Mouse (Mus musculus) C2C12 (cell line): ENCODE data around the gene Rgmb. TPM values are rescaled to one million over a fixed set of nuclear protein-coding genes. Genes with fewer than 3 reads are reported as not detected.

Source experiments
- H3K27me3 ChIP-seq: one replicate; pipeline ENCODE4 v1.6.1; 2011; ENCODE audit not compliant: control insufficient read depth, insufficient read depth, insufficient read length
- H3K36me3 ChIP-seq: one replicate; pipeline ENCODE4 v1.6.1; 2011; ENCODE audit not compliant: control insufficient read depth, insufficient read depth
- H3K4me3 ChIP-seq: one replicate; pipeline ENCODE4 v1.5.1; 2011; ENCODE audit warnings: mild to moderate bottlenecking, control low read depth; ENCODE audit not compliant: poor library complexity, insufficient read depth, severe bottlenecking
- H3K79me2 ChIP-seq: one replicate; pipeline ENCODE4 v1.6.1; 2011; ENCODE audit not compliant: control insufficient read depth, insufficient read depth
- H3K79me3 ChIP-seq: one replicate; pipeline ENCODE4 v1.6.1; 2011; ENCODE audit warnings: low read depth, control low read depth
- H3ac ChIP-seq: one replicate; pipeline ENCODE3; 2011; ENCODE audit warnings: low read depth; ENCODE audit not compliant: control insufficient read depth, insufficient read length
- CEBPB ChIP-seq: IDR thresholded peaks from one replicate; pipeline ENCODE4 v1.6.1; 2011; ENCODE audit warnings: low read depth, mild to moderate bottlenecking, control low read depth, moderate library complexity
- CTCF ChIP-seq: IDR thresholded peaks from one replicate; pipeline ENCODE4 v1.5.1; 2011; ENCODE audit not compliant: control insufficient read depth, insufficient read depth, insufficient read length
- FOSL1 ChIP-seq: IDR thresholded peaks from one replicate; pipeline ENCODE4 v1.8.0; 2011; ENCODE audit warnings: mild to moderate bottlenecking, low read length; ENCODE audit not compliant: poor library complexity, insufficient read depth, severe bottlenecking
- MAX ChIP-seq: IDR thresholded peaks from one replicate; pipeline ENCODE4 v1.6.1; 2011; ENCODE audit warnings: mild to moderate bottlenecking, control low read depth
- MYOD1 ChIP-seq: IDR thresholded peaks from one replicate; pipeline ENCODE4 v1.6.1; 2011; ENCODE audit warnings: low read depth; ENCODE audit not compliant: control insufficient read depth, insufficient read length
- MYOG ChIP-seq: IDR thresholded peaks from one replicate; pipeline ENCODE4 v1.6.1; 2011; ENCODE audit not compliant: control insufficient read depth, insufficient read length; ENCODE audit errors: extremely low read depth
- USF1 ChIP-seq: IDR thresholded peaks from one replicate; pipeline ENCODE4 v1.6.1; 2011; ENCODE audit warnings: low read depth, mild to moderate bottlenecking, control low read depth, moderate library complexity
- polyA plus RNA-seq: library from polyadenylated mRNA; unstranded; fragments of >200 nt; fragmentation: generic; extraction: Trizol; gene quantifications from one replicate; pipeline ENCODE4 v1.2.1, GENCODE M21; 2012; ENCODE audit warnings: missing spikeins

Rgmb gene
- polyA plus RNA-seq, 1 experiment = 5.6 TPM

DNA sequence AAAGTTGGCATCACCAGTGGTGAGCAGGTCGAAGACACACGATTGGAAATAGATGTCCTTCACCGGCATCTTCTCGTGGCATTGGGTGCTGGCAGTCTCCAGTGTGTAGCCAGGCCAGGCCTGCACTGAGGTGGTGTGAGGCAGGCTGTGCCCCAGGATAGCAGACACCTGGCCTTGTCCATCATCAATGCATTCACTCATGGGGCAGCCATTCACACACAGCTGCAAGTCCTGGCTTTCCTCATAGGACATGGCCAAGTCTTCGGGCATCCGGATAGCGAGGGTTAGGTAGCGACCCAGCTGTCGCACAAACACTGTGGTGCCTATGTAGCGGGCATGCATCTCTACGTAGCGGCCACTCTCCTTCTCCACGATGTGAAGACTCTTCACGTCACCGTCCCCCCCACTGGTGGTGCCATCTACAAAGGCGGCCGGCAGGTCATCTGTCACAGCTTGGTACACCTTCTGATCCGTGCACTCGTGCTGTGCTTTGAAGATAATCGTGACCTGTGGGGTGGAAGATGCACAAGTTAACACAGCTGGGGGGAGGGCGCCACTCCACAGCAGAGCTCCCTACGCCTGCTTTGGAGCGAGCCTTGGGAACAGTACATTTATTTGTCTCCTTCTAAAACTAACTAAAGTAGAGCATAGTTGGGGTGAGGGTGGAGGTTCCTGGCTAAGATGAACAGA, 23.4 kb downstream of the Rgmb start:
- Histone ChIP-seq H3K79me3 (peaks cover 51% of the 10 kb centered on the region), H3K4me3 (no peak overlapping the region), H3K36me3 (peaks cover 40% of the 10 kb centered on the region), H3ac (no peak overlapping the region), H3K79me2 (peaks cover 55% of the 10 kb centered on the region), H3K27me3 (no peaks in the 10 kb centered on the region)
- TF ChIP-seq MYOG (no peak), FOSL1 (no peak), MAX (no peak), MYOD1 (peak; percentile 66), CTCF (no peak), CEBPB (no peak), USF1 (no peak)

DNA sequence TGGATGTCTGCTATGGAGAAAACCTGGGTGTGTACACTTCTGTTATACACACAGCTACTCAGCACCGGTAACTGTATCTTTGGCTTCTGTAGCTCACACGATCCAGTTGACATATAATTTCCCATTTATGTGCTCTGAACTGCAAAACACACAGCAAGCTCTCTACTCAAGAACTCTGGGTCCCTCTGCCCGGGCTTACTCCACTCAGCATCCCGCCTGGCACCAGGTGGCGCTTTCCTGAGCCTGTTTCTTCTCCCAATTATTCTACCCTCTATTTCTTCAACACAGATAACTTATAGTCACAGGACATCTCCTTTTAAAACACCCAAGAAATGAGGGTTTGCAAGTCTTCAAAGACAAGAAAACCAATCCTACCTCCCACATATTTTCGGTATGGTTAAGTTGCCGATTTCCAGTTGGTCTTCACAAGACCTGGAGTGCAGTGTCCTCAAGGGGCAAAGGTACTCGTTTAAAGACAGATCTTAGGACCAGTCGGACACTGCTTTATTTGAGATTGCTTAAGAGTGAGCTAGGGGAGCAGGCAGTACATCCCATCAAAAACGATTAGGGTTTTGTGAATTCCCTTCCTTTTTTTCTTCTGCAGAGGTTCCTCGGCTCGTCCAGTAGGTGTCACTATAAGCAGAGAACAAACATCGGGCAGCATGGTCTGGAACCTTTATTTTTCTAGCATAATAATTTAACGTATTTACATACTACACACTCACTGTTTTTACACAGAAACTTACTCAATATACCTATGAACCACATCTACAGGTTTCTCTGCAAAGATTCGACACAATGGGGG, 26.6 kb downstream of the Rgmb start:
- peaks cover 19% of the 10 kb centered on the region for H3K79me3 ChIP-seq
- TF ChIP-seq CEBPB (no peak), USF1 (no peak), CTCF (no peak), FOSL1 (no peak), MYOG (no peak), MYOD1 (no peak), MAX (no peak)
- no peaks in the 10 kb centered on the region for H3K27me3 ChIP-seq
- H3K4me3 ChIP-seq = no peak overlapping the region
- H3K79me2 ChIP-seq = peaks cover 23% of the 10 kb centered on the region
- H3ac ChIP-seq = no peak overlapping the region
- peaks cover 28% of the 10 kb centered on the region for H3K36me3 ChIP-seq

DNA sequence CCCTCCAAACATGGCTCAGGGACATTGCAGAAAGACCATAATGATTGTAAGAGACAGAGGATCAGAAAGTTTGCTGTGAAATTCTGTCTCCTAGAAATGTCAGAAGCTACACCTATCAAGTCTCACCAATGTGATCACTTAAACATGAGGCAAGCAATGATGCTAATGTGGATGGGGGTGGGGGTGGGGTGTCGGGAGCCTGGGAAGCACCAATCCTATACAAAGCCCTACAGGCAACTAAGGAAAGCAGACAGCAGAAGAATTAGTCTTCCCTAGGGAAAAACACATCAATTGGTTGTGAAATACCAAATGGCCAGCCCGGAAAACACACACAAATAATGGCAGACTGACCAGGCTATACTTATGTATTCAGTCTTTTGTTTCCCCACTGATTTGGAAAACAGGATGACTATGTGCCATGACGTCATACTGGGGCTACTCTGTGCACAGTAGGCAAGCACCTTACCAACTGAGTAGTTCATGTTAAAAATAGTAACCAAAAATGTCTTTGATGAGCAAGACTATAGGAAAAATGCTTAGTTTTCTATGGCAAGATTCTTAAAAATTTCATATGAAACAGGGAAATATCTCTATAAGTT, 31.5 kb downstream of the Rgmb start:
- no peak for TF ChIP-seq USF1
- TF ChIP-seq MAX = no peak
- no peak for TF ChIP-seq FOSL1
- TF ChIP-seq MYOG = no peak
- TF ChIP-seq MYOD1 = no peak
- TF ChIP-seq CTCF = no peak
- TF ChIP-seq CEBPB = no peak
- Histone ChIP-seq H3ac (no peak overlapping the region), H3K4me3 (no peak overlapping the region), H3K79me3 (no peaks in the 10 kb centered on the region), H3K79me2 (no peaks in the 10 kb centered on the region), H3K27me3 (no peaks in the 10 kb centered on the region), H3K36me3 (no peaks in the 10 kb centered on the region)

DNA sequence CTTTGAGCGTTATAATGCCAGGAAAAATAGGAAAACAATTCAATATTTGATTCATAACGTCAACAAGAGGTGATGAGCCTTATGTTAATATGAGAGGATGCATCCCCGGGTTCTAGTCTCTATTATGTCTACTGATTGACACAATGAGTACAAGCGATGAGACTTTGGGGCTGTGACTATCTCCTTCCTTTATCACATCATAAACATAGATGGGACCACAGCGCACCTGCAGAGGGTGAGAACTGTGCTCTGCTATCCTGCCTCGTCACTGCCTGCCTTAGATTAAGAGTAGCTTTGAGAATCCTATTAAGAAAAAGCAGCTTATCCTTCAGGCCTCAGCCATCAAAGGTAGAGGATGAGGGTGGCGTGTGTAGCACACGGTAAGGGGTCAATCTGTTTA, 40.1 kb downstream of the Rgmb start:
- H3K36me3 ChIP-seq = no peaks in the 10 kb centered on the region
- H3K79me2 ChIP-seq = no peaks in the 10 kb centered on the region
- H3K79me3 ChIP-seq = no peaks in the 10 kb centered on the region
- H3ac ChIP-seq = no peak overlapping the region
- no peak overlapping the region for H3K4me3 ChIP-seq
- TF ChIP-seq MYOD1 (no peak), MAX (no peak), CEBPB (no peak)
- H3K27me3 ChIP-seq = no peaks in the 10 kb centered on the region

DNA sequence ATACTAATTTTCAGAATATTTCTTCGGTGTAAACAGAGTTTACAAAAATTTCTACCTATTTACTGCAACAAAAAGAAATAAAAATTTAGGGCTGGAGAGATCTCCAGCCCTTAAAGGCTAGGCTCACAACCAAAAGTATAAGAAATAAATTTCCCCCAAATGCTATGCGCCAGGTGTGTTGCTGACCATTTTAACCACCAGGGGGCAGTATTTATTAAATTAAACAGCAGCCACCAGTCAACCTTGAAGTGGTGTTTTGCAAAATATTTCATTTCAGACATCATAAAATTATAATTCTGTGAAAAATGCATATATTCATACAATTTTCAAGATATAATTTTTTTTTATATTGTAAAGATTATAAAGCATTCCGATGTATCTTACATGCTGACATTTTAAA, 43.8 kb downstream of the Rgmb start:
- H3K79me3 ChIP-seq = no peaks in the 10 kb centered on the region
- H3K36me3 ChIP-seq = no peaks in the 10 kb centered on the region
- H3ac ChIP-seq = no peak overlapping the region
- H3K27me3 ChIP-seq = no peaks in the 10 kb centered on the region
- H3K79me2 ChIP-seq = no peaks in the 10 kb centered on the region
- no peak overlapping the region for H3K4me3 ChIP-seq
- TF ChIP-seq USF1 (no peak), MYOD1 (no peak), CEBPB (no peak), CTCF (no peak), MAX (no peak), FOSL1 (no peak), MYOG (no peak)

DNA sequence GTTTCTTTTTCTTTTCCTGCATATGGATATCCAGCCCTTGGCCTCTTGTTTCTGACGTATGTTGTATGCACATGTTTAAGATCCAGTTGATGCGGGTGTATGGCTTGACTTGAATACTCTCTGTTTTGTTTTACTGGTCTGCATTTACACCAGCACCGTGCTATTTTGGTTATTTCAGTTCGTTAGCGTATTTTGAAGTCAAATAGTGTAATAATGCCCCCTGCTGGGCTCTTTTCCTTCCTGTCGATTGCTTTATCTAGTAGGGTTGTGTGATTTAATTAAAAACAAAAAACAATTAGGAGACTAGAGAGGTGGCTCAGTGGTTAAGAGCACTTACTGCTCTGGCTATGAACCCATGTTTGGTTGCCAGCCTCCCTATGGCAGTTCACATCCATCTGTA, 52.9 kb downstream of the Rgmb start:
- H3K4me3 ChIP-seq = no peak overlapping the region
- H3K79me3 ChIP-seq = no peaks in the 10 kb centered on the region
- H3K27me3 ChIP-seq = no peaks in the 10 kb centered on the region
- TF ChIP-seq CTCF (no peak), MYOD1 (no peak), MAX (no peak), MYOG (no peak), FOSL1 (no peak), USF1 (no peak), CEBPB (no peak)
- no peak overlapping the region for H3ac ChIP-seq
- H3K36me3 ChIP-seq = no peaks in the 10 kb centered on the region
- no peaks in the 10 kb centered on the region for H3K79me2 ChIP-seq
